Mouse (Mus musculus): ENCODE measurements around the gene Itsn1. TPM values are rescaled to one million over a fixed set of nuclear protein-coding genes. Genes with fewer than 3 reads are reported as not detected.

Itsn1 gene
- polyA plus RNA-seq, 2 experiments: 24.8 to 46.6 TPM

GRCm38 (mm10) chr16:91884196-91884595, 155.1 kb downstream of the Itsn1 start:
- Histone ChIP-seq H3K36me3 (ENCODE audit: control insufficient read depth, insufficient read depth, low read length) (no peaks in the 10 kb centered on the region), H3K9me3 (ENCODE audit: control insufficient read depth, low read length) (no peaks in the 10 kb centered on the region; the same call in 1 of the 2 replicates), H3K9ac (ENCODE audit: low read depth, low read length, severe bottlenecking) (no peak overlapping the region), H3K4me1 (ENCODE audit: control insufficient read depth, insufficient read depth, low read length) (peaks cover 33% of the 10 kb centered on the region), H3K27me3 (ENCODE audit: control insufficient read depth, insufficient read depth, low read length) (no peaks in the 10 kb centered on the region), H3K27ac (replicated peaks; ENCODE audit: low read depth, low read length) (no peak overlapping the region), H3K4me3 (replicated peaks; ENCODE audit: low read length) (no peak overlapping the region), H3K4me2 (replicated peaks; ENCODE audit: low read depth, low read length, severe bottlenecking) (no peak overlapping the region)
- TF ChIP-seq POLR2A (IDR thresholded peaks at IDR 0.05; ENCODE audit: borderline replicate concordance, extremely low read depth, insufficient read depth, insufficient read length): no peak
- WGBS: 78% methylated on average over 5 of the region's 5 CpGs
- no peak for ATAC-seq (ENCODE audit: low FRiP score, low read depth)
- DNase-seq (ENCODE audit: low spot score): no peak

GRCm38 (mm10) chr16:91885389-91886122, 156.5 kb downstream of the Itsn1 start:
- TF ChIP-seq POLR2A (IDR thresholded peaks at IDR 0.05; ENCODE audit: borderline replicate concordance, extremely low read depth, insufficient read depth, insufficient read length): no peak
- H3K4me3 ChIP-seq (replicated peaks; ENCODE audit: low read length): no peak overlapping the region
- H3K36me3 ChIP-seq (ENCODE audit: control insufficient read depth, insufficient read depth, low read length): no peaks in the 10 kb centered on the region
- no peak for DNase-seq (ENCODE audit: low spot score)
- H3K9me3 ChIP-seq (ENCODE audit: control insufficient read depth, low read length): no peaks in the 10 kb centered on the region; the same call in 1 of the 2 replicates
- no peak overlapping the region for H3K9ac ChIP-seq (ENCODE audit: low read depth, low read length, severe bottlenecking)
- WGBS: 6% methylated on average over 19 of the region's 19 CpGs
- peaks cover 39% of the 10 kb centered on the region for H3K4me1 ChIP-seq (ENCODE audit: control insufficient read depth, insufficient read depth, low read length)
- ATAC-seq (ENCODE audit: low FRiP score, low read depth): no peak
- H3K27me3 ChIP-seq (ENCODE audit: control insufficient read depth, insufficient read depth, low read length): no peaks in the 10 kb centered on the region
- H3K27ac ChIP-seq (replicated peaks; ENCODE audit: low read depth, low read length): no peak overlapping the region
- peak overlapping the region; percentile 13; the same call in 1 of the 2 replicates for H3K4me2 ChIP-seq (replicated peaks; ENCODE audit: low read depth, low read length, severe bottlenecking)

- Histone ChIP-seq H3K27ac (replicated peaks; ENCODE audit: low read depth, low read length) (no peak overlapping the region), H3K4me3 (replicated peaks; ENCODE audit: low read length) (no peak overlapping the region), H3K9ac (ENCODE audit: low read depth, low read length, severe bottlenecking) (no peak overlapping the region), H3K9me3 (ENCODE audit: control insufficient read depth, low read length) (no peaks in the 10 kb centered on the region), H3K4me2 (replicated peaks; ENCODE audit: low read depth, low read length, severe bottlenecking) (no peak overlapping the region), H3K27me3 (ENCODE audit: control insufficient read depth, insufficient read depth, low read length) (no peaks in the 10 kb centered on the region), H3K36me3 (ENCODE audit: control insufficient read depth, insufficient read depth, low read length) (no peaks in the 10 kb centered on the region), H3K4me1 (ENCODE audit: control insufficient read depth, insufficient read depth, low read length) (peaks cover 20% of the 10 kb centered on the region)
- no peak for TF ChIP-seq POLR2A (IDR thresholded peaks at IDR 0.05; ENCODE audit: borderline replicate concordance, extremely low read depth, insufficient read depth, insufficient read length)
- DNase-seq (ENCODE audit: low spot score): no peak
- WGBS: 80% methylated on average over 3 of the region's 3 CpGs
- ATAC-seq (ENCODE audit: low FRiP score, low read depth): no peak
Measured at GRCm38 (mm10) chr16:91888368-91888767, 159.3 kb downstream of the Itsn1 start.

- TF ChIP-seq POLR2A (IDR thresholded peaks at IDR 0.05; ENCODE audit: borderline replicate concordance, extremely low read depth, insufficient read depth, insufficient read length): no peak
- WGBS: 31% methylated on average over 12 of the region's 12 CpGs
- Histone ChIP-seq H3K27me3 (ENCODE audit: control insufficient read depth, insufficient read depth, low read length) (no peaks in the 10 kb centered on the region), H3K36me3 (ENCODE audit: control insufficient read depth, insufficient read depth, low read length) (no peaks in the 10 kb centered on the region), H3K9ac (ENCODE audit: low read depth, low read length, severe bottlenecking) (no peak overlapping the region), H3K4me1 (ENCODE audit: control insufficient read depth, insufficient read depth, low read length) (peaks cover 13% of the 10 kb centered on the region), H3K4me3 (replicated peaks; ENCODE audit: low read length) (no peak overlapping the region), H3K9me3 (ENCODE audit: control insufficient read depth, low read length) (no peaks in the 10 kb centered on the region), H3K27ac (replicated peaks; ENCODE audit: low read depth, low read length) (no peak overlapping the region), H3K4me2 (replicated peaks; ENCODE audit: low read depth, low read length, severe bottlenecking) (no peak overlapping the region)
- peak; percentile 13; the same call in 1 of the 2 replicates for ATAC-seq (ENCODE audit: low FRiP score, low read depth)
- DNase-seq (ENCODE audit: low spot score): peak; percentile 35
Measured at GRCm38 (mm10) chr16:91889831-91890230, 160.8 kb downstream of the Itsn1 start.

- Histone ChIP-seq H3K27ac (replicated peaks; ENCODE audit: low read depth, low read length) (no peak overlapping the region), H3K9me3 (ENCODE audit: control insufficient read depth, low read length) (no peaks in the 10 kb centered on the region), H3K9ac (ENCODE audit: low read depth, low read length, severe bottlenecking) (no peak overlapping the region), H3K4me2 (replicated peaks; ENCODE audit: low read depth, low read length, severe bottlenecking) (no peak overlapping the region), H3K36me3 (ENCODE audit: control insufficient read depth, insufficient read depth, low read length) (no peaks in the 10 kb centered on the region), H3K4me3 (replicated peaks; ENCODE audit: low read length) (no peak overlapping the region), H3K27me3 (ENCODE audit: control insufficient read depth, insufficient read depth, low read length) (no peaks in the 10 kb centered on the region), H3K4me1 (ENCODE audit: control insufficient read depth, insufficient read depth, low read length) (peaks cover 13% of the 10 kb centered on the region)
- ATAC-seq (ENCODE audit: low FRiP score, low read depth) (no peak), DNase-seq (ENCODE audit: low spot score) (no peak)
- WGBS: 83% methylated on average over 11 of the region's 11 CpGs
- TF ChIP-seq POLR2A (IDR thresholded peaks at IDR 0.05; ENCODE audit: borderline replicate concordance, extremely low read depth, insufficient read depth, insufficient read length): no peak
Measured at GRCm38 (mm10) chr16:91891218-91891617, 162.1 kb downstream of the Itsn1 start.
